Mouse (Mus musculus) limb, embryonic 12.5 days (tissue): ENCODE measurements around the gene Mcf2. TPM values are rescaled to one million over a fixed set of nuclear protein-coding genes. Genes with fewer than 3 reads are reported as not detected.

Experiments
- ATAC-seq: fragments of 200-750 bp; cut with Nextera tagmentation; 2 replicates; pipeline ENCODE4 v1.8.0; 2017; ENCODE audit warnings: low read depth, moderate TSS enrichment; ENCODE audit not compliant: insufficient number of reproducible peaks, insufficient read depth, low FRiP score, low TSS enrichment
- H3K27ac ChIP-seq: fragments of 300-500 bp; sonication (generic); 2 replicates; pipeline ENCODE4 v1.5.1; 2016; ENCODE audit warnings: mild to moderate bottlenecking, moderate library complexity
- H3K27me3 ChIP-seq: fragments of 300-500 bp; sonication (generic); 2 replicates; pipeline ENCODE4 v1.6.1; 2016; ENCODE audit warnings: mild to moderate bottlenecking, moderate library complexity
- H3K36me3 ChIP-seq: fragments of 300-500 bp; sonication (generic); 2 replicates; pipeline ENCODE4 v1.6.1; 2016; ENCODE audit warnings: mild to moderate bottlenecking, moderate library complexity
- H3K4me1 ChIP-seq: fragments of 300-500 bp; sonication (generic); replicated peaks from 2 replicates; pipeline ENCODE4 v1.6.1; 2016
- H3K4me2 ChIP-seq: fragments of 300-500 bp; sonication (generic); 2 replicates; pipeline ENCODE4 v1.6.1; 2016; ENCODE audit warnings: mild to moderate bottlenecking, moderate library complexity
- H3K4me3 ChIP-seq: fragments of 300-500 bp; sonication (generic); replicated peaks from 2 replicates; pipeline ENCODE4 v1.5.1; 2016; ENCODE audit warnings: mild to moderate bottlenecking
- H3K9ac ChIP-seq: fragments of 300-500 bp; sonication (generic); replicated peaks from 2 replicates; pipeline ENCODE4 v1.6.1; 2016; ENCODE audit warnings: mild to moderate bottlenecking, moderate library complexity
- H3K9me3 ChIP-seq: fragments of 300-500 bp; sonication (generic); 2 replicates; pipeline ENCODE4 v1.6.1; 2016; ENCODE audit warnings: mild to moderate bottlenecking, moderate library complexity
- WGBS: fragments of 180-500 bp; shearing (Covaris S2); methylation state at CpG from one replicate; pipeline ENCODE4 v1.1.7; 2016; 5-methylcytosine and 5-hydroxymethylcytosine counted together
- polyA plus RNA-seq: library from polyadenylated mRNA; unstranded; fragments of >200 nt; fragmentation: Nextera tagmentation; extraction: Ambion mirVana; gene quantifications from 2 replicates; pipeline ENCODE4 v1.2.1, GENCODE M21; 2016

Gene Mcf2
- polyA plus RNA-seq, 1 experiment from 2014 or later, result 0.64 TPM

GRCm38 (mm10) chrX:60026654-60027053, 152.2 kb downstream of the Mcf2 start:
- H3K9me3 ChIP-seq, result no peaks in the 10 kb centered on the region
- WGBS, result 25% methylated on average over 3 of the region's 3 CpGs
- ATAC-seq, result no peak
- H3K4me3 ChIP-seq, result no peak overlapping the region
- H3K27me3 ChIP-seq, result no peaks in the 10 kb centered on the region
- H3K9ac ChIP-seq, result no peak overlapping the region
- no peaks in the 10 kb centered on the region for H3K36me3 ChIP-seq
- H3K4me1 ChIP-seq, result no peaks in the 10 kb centered on the region
- no peak overlapping the region for H3K4me2 ChIP-seq
- H3K27ac ChIP-seq, result no peak overlapping the region

- Histone ChIP-seq H3K4me1 (no peaks in the 10 kb centered on the region), H3K4me2 (no peak overlapping the region), H3K9me3 (no peaks in the 10 kb centered on the region), H3K9ac (no peak overlapping the region), H3K4me3 (no peak overlapping the region), H3K27me3 (no peaks in the 10 kb centered on the region), H3K27ac (no peak overlapping the region), H3K36me3 (no peaks in the 10 kb centered on the region)
- 92% methylated on average over 2 of the region's 2 CpGs for WGBS
- ATAC-seq, result no peak
Observed at GRCm38 (mm10) chrX:60021595-60021994, 157.3 kb downstream of the Mcf2 start.

DNA sequence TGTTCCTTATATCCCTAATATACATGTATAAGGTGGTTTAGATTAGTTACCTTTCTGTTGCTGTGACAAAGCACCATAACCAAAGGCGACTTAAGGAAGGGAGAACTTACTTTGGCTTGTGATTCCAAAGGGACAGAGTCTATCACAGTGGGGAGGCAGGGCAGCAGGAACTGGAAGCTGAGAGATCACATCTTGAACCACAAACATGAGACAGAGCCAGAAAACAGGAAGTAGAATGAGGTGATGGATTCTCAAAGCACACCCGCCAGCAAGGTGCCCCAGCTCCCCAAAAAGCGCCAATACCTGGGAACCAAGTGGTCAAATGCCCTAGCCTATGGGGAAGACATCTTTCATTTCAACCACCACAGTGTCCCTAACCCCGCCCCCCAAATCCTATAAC, 157.9 kb downstream of the Mcf2 start:
- Histone ChIP-seq H3K4me2 (no peak overlapping the region), H3K4me1 (no peaks in the 10 kb centered on the region), H3K9ac (no peak overlapping the region), H3K27ac (no peak overlapping the region), H3K36me3 (no peaks in the 10 kb centered on the region), H3K4me3 (no peak overlapping the region), H3K9me3 (no peaks in the 10 kb centered on the region), H3K27me3 (no peaks in the 10 kb centered on the region)
- no peak for ATAC-seq
- 72% methylated on average over 4 of the region's 4 CpGs for WGBS

DNA sequence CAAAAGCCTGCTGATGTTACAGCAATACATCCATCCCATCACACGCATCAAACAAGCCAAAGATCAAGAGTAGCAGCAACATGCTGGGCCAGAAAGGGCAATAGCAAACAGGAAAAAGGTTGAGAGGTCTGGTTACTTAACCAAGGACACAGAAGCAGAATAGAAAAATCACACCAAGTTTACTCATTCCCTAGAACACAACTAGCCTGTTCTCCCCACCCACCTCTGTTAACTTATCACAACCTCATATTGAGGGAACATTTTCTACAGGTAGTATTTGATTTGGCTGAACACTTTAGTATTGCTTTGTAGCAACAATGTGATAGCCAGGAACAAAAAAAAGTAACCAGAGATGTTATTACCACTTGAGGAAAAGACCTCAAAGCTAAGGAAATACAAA, 164.3 kb downstream of the Mcf2 start:
- ATAC-seq, result no peak
- no peaks in the 10 kb centered on the region for H3K36me3 ChIP-seq
- H3K9ac ChIP-seq, result no peak overlapping the region
- no peaks in the 10 kb centered on the region for H3K27me3 ChIP-seq
- WGBS, result 75% methylated on average over 1 of the region's 1 CpGs
- H3K4me1 ChIP-seq, result no peaks in the 10 kb centered on the region
- no peak overlapping the region for H3K4me2 ChIP-seq
- no peak overlapping the region for H3K4me3 ChIP-seq
- H3K9me3 ChIP-seq, result no peaks in the 10 kb centered on the region
- H3K27ac ChIP-seq, result no peak overlapping the region

DNA sequence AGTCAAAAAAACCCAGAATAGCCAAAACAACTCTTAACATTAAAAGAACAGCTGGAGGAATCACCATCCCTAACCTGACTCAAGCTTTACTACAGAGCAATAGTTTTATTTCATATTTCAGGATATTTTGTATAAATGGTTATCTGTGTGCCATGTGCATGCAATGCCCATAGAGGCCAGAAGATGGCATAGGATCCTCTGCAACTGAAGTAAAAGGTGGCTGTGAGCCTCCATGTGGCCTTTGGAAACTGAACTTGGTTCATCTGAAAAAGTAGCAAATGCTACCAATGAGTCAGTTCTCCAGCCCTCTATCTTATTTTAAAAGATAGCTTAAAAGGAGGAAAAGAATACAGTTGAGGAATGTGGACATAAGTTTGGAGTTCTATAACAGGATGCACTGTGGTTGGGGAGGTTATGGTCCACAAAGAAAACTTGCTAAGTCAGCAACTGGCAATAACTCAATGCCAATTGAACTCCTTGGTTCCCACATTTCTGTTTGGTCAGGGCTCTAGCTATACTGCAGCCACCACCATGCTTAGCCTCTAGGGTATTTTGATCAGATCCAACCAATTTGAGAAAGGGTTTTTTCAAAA, 165.7 kb downstream of the Mcf2 start:
- Histone ChIP-seq H3K27ac (no peak overlapping the region), H3K9me3 (no peaks in the 10 kb centered on the region), H3K27me3 (no peaks in the 10 kb centered on the region), H3K4me2 (no peak overlapping the region), H3K9ac (no peak overlapping the region), H3K4me1 (no peaks in the 10 kb centered on the region), H3K36me3 (no peaks in the 10 kb centered on the region), H3K4me3 (no peak overlapping the region)
- no peak for ATAC-seq

Other genes starting within 250 kb of the Mcf2 start
- not detected in 2 replicates for gene F9, start 179.6 kb downstream of the Mcf2 start, polyA plus RNA-seq